Mouse (Mus musculus) midbrain, embryonic 10.5 days (tissue): ENCODE measurements around the gene Ccdc92b. TPM values are rescaled to one million over a fixed set of nuclear protein-coding genes. Genes with fewer than 3 reads are reported as not detected.
A peak's percentile ranks its signal among the peaks of the same experiment; 100 is the strongest.

Experiments
- DNase-seq: peaks from one replicate; pipeline ENCODE4 v3.0.0-alpha.2; 2017; ENCODE audit warnings: low spot score
- H3K27ac ChIP-seq: fragments of 300-500 bp; sonication (generic); replicated peaks from 2 replicates; pipeline ENCODE4 v1.5.1; 2016; ENCODE audit warnings: mild to moderate bottlenecking
- H3K27me3 ChIP-seq: fragments of 300-500 bp; sonication (generic); 2 replicates; pipeline ENCODE4 v1.6.1; 2016; ENCODE audit warnings: low read depth, mild to moderate bottlenecking; ENCODE audit not compliant: poor library complexity, severe bottlenecking
- H3K36me3 ChIP-seq: fragments of 300-500 bp; sonication (generic); 2 replicates; pipeline ENCODE4 v1.6.1; 2016; ENCODE audit warnings: mild to moderate bottlenecking, moderate library complexity
- H3K4me1 ChIP-seq: fragments of 300-500 bp; sonication (generic); 2 replicates; pipeline ENCODE4 v1.6.1; 2016
- H3K4me3 ChIP-seq: fragments of 300-500 bp; sonication (generic); 2 replicates; pipeline ENCODE4 v1.5.1; 2016; ENCODE audit warnings: mild to moderate bottlenecking, moderate library complexity
- H3K9me3 ChIP-seq: fragments of 300-500 bp; sonication (generic); replicated peaks from 2 replicates; pipeline ENCODE4 v1.6.1; 2016; ENCODE audit warnings: mild to moderate bottlenecking
- WGBS: fragments of 180-500 bp; shearing (Covaris S2); methylation state at CpG from one replicate; pipeline ENCODE4 v1.1.7; 2016; 5-methylcytosine and 5-hydroxymethylcytosine counted together
- polyA plus RNA-seq: library from polyadenylated mRNA; unstranded; fragments of >200 nt; fragmentation: Nextera tagmentation; extraction: Ambion mirVana; gene quantifications from 2 replicates; pipeline ENCODE4 v1.2.1, GENCODE M21; 2016

Gene Ccdc92b
- polyA plus RNA-seq, 1 experiment from 2014 or later: 0.67 TPM

DNA sequence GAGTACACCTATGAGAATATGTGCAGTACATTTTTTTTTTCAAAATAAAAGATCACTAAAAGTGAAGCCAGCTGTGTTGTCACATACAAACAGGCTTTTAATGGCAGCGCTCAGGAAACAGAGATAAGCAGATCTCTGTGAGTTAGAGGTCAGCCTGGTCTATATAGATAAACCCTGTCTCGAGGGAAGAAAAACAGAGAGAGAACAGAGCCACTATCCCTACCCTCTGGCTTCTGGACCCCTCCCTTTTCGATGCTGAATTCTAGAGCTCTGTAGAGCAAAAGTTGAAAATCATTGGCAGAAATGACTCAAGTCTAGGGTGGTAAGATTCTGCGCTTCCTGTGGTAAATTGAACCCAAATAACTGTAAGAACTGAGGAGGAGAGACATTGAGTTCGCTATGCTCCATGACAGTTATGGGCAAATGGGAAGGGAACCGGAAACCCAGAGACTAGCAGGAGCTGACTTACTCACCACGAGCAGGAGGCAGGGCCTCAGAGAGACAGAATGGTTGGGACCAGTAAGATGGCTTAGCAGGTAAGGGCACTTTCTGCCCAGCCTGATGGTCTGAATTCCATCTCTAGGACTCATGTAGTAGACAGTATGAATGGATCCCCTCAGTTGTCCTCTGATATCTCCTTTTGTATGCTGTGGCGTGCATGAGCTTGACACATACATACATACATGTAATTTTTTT is 2.7 kb downstream of the Ccdc92b start:
- Histone ChIP-seq H3K36me3 (no peaks in the 10 kb centered on the region), H3K9me3 (no peaks in the 10 kb centered on the region), H3K27me3 (peaks cover 45% of the 10 kb centered on the region), H3K4me3 (no peak overlapping the region), H3K27ac (no peak overlapping the region), H3K4me1 (peaks cover 14% of the 10 kb centered on the region)
- DNase-seq: no peak
- 78% methylated on average over 8 of the region's 8 CpGs for WGBS

DNA sequence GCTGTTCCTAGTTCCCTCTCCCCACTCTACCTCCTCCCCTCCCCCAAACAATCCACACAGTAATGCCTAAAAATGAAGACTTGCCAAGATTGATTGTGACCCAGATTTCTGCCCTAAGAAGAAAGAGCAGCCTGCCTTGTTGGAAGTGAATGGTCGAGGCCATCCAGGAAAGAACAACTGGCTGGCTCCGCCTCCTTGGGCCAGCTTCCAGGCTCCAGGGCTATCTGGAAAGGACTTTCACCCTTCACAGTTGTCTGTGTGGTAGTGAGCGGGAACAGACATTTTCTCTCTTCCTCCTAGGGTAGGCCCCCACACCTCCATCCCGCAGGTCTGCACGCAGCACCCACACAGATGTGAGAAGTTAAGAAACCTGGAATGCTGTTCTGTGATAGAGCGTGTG is 4.3 kb downstream of the Ccdc92b start:
- WGBS: 82% methylated on average over 6 of the region's 6 CpGs

DNA sequence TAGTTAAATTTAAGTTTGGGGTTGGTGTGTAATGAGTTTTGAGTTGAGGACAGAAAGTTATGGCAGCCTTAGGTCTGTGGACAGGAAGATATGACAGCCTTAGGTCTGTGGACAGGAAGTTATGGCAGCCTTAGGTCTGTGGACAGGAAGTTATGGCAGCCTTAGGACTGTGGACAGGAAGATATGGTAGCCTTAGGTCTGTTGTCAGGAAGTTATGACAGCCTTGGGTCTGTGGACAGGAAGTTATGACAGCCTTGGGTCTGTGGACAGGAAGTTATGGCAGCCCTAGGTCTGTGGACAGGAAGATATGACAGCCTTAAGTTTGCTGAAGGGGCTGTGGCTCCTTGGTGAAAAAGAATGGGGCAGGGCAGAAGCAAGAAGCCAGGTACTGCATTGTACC is 5.9 kb downstream of the Ccdc92b start:
- Histone ChIP-seq H3K9me3 (no peaks in the 10 kb centered on the region), H3K27ac (no peak overlapping the region), H3K27me3 (peaks cover 13% of the 10 kb centered on the region), H3K4me3 (no peak overlapping the region), H3K36me3 (no peaks in the 10 kb centered on the region), H3K4me1 (no peaks in the 10 kb centered on the region)
- no peak for DNase-seq

More for the DNA sequence above, 4.3 kb downstream of the Ccdc92b start:
- Histone ChIP-seq H3K4me1 (peaks cover 14% of the 10 kb centered on the region), H3K9me3 (no peaks in the 10 kb centered on the region), H3K27me3 (peaks cover 29% of the 10 kb centered on the region), H3K4me3 (no peak overlapping the region), H3K27ac (no peak overlapping the region), H3K36me3 (no peaks in the 10 kb centered on the region)
- no peak for DNase-seq

DNA sequence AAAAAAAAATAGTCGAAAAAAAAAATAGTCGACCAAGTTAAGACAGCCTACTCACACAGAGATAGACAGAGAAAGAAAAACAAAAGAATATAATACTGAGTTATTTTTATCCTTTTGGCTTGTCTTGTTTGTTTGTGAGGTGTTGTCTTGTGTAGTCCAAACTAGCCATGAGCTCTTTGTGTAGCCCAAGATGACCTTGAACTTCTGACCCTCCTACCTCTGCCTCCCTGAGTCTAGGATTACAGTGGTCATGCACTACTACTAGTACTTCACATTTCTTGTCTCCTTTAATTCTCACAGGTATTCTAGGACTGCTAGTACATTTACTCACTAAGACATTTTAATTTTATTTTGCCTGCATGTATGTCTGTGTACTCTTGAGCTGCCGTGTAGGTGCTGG is 8.1 kb downstream of the Ccdc92b start:
- Histone ChIP-seq H3K9me3 (no peaks in the 10 kb centered on the region), H3K27me3 (no peaks in the 10 kb centered on the region), H3K4me1 (no peaks in the 10 kb centered on the region), H3K36me3 (no peaks in the 10 kb centered on the region), H3K27ac (no peak overlapping the region), H3K4me3 (no peak overlapping the region)
- WGBS: 83% methylated on average over 3 of the region's 3 CpGs
- no peak for DNase-seq

DNA sequence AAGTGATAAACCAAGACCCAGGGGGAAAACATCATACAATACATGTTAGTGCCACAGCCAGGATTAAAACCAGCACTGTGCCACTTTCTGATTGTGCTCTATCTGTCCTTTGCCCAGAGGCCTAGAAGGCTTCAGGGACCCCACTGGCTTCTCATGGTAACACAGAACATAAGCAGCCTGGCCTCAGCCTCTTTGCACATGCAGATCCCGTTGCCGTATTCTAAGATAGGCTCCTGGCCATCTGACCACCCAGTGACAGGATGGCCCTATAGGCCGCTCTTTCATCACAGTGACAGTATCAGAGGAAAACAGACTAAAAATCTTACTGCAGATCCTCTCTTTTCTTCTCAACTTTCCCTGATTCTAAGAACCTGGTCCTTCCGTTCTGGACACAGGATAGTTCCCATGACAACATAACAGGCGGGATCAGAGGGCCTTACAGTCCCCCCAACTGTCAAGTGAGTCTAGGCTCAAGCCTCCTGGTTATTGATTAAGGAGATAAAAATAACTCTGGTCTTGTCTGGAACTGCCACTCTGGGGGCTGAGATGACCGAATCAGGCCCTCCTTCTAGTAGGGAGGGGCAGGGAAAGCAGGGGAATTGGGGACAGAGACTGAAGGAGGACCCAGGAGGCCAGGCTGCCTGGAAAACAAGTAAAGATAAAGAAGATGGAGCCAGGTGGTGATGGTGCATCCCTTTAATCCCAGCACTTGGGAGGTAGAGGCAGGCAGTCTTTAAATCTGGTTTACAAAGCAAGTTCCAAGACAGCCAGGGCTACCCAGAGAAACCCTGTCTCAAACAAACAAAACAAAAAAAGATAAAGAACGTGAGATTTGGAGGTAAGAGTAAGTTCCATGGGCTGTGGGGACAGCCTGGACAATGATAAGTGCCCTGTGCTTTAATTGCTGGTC is 12.7 kb downstream of the Ccdc92b start:
- Histone ChIP-seq H3K4me1 (peaks cover under 1% of the 10 kb centered on the region), H3K9me3 (no peaks in the 10 kb centered on the region), H3K27me3 (peaks cover 16% of the 10 kb centered on the region), H3K27ac (no peak overlapping the region), H3K36me3 (no peaks in the 10 kb centered on the region), H3K4me3 (no peak overlapping the region)
- no peak for DNase-seq
- 79% methylated on average over 7 of the region's 7 CpGs for WGBS

DNA sequence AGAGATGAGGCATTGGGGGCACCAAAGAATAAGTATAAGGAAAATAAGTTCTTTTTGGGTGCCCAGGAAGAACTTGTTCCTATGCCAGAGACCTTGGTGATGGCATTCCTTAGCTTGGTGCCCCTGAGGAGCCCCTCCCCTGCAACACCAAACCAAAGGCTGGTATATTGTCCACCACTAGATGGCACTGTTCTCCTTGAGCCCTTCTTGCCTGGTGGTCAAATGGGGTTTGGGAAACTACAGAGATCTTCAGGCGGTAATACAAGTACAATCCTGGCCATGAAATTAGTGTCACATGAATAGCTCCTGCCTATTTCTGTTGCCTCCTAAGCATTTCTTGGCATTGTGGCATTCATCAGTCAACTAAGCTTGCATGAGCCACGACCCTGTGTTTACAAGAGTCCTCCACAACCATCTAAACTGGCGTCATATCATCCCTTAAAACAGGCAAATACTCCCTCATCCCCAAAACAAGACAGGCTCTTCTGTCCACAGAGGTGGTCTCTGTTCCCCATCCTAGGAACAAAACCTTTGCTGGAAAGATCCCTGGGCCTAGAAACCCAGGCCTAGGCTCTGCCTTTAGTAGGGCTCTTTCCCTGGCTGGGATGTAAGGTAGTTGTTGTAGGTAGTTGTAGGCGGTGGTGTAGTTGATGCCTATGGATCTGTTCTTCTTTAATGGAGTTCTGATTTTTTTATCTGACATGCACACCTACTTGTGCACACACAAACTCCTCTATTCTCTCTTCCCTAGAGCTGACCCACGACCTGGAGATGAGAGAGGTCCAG is 15.3 kb downstream of the Ccdc92b start:
- Histone ChIP-seq H3K4me3 (no peak overlapping the region), H3K9me3 (no peaks in the 10 kb centered on the region), H3K4me1 (peaks cover 20% of the 10 kb centered on the region), H3K36me3 (no peaks in the 10 kb centered on the region), H3K27ac (no peak overlapping the region), H3K27me3 (peaks cover 32% of the 10 kb centered on the region)
- peak; percentile 69 for DNase-seq
- WGBS: 67% methylated on average over 5 of the region's 5 CpGs

DNA sequence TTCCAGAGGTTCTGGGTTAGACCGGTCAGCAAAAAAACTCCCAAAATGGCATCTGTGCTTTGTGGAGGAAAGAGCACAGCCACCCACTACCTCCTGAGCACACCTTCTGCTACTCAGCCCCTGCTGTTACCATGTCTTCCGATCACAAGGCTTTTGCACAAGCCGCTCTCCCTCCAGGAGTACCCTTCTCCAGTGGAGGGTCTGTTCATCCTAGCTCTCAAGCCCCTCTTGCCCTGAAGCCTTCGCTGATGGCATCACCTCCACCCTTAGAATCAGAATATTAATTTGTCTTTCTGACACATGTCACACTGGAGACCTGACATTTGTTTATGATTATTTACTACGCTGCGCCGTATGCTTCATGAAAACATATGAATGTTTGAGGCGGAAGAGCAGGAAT is 18.1 kb downstream of the Ccdc92b start:
- Histone ChIP-seq H3K9me3 (no peaks in the 10 kb centered on the region), H3K4me1 (peaks cover 20% of the 10 kb centered on the region), H3K4me3 (peak overlapping the region; percentile 83), H3K27ac (peak overlapping the region; percentile 90), H3K36me3 (no peaks in the 10 kb centered on the region), H3K27me3 (peaks cover 46% of the 10 kb centered on the region)
- 25% methylated on average over 8 of the region's 8 CpGs for WGBS
- DNase-seq: no peak

DNA sequence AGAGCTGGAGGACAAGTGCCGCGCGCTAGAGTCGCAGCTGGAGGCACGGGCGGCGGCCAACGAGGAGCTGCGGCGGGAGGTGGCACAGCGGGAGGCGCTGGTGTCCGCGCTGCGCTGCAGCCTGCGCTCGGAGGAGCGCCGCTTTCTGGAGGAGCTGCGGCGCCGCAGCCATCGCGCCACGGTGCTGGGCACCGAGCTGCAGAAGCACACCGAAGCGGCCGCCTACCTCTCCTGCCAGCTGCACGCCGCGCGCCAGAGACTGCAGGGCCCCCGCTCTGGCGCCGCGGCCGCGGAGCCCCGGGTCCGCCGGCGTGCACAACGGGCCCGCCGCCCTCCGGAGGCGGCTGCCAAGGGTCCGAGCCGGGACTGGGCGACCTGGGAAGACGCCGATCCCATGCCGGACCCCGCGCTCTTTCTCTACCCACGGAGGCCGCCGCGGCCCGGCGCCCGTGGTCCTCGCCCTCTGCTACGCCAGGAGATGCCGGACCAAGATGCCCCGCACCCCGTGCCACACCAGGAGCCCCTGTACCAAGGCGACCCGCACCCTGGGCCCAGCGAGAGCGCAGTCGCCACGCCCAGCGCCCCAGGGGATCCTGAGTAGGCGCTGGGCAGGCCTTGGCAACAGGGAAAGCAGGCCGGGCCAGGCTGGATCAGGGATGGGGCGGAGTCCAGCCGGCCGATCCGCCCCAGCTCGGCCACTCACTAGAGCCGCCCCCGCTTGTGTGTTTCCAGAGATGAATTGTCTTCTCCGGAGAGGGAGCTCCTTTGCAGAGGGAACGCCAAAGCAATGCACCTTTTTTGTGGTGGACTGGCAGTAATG is 18.8 kb downstream of the Ccdc92b start:
- H3K4me1 ChIP-seq: peaks cover 20% of the 10 kb centered on the region
- under 1% methylated on average over 86 of the region's 86 CpGs for WGBS
- peak overlapping the region; percentile 90 for H3K27ac ChIP-seq
- H3K9me3 ChIP-seq: no peaks in the 10 kb centered on the region
- peak overlapping the region; percentile 83 for H3K4me3 ChIP-seq
- no peaks in the 10 kb centered on the region for H3K36me3 ChIP-seq
- peak; percentile 78 for DNase-seq
- peaks cover 46% of the 10 kb centered on the region for H3K27me3 ChIP-seq

DNA sequence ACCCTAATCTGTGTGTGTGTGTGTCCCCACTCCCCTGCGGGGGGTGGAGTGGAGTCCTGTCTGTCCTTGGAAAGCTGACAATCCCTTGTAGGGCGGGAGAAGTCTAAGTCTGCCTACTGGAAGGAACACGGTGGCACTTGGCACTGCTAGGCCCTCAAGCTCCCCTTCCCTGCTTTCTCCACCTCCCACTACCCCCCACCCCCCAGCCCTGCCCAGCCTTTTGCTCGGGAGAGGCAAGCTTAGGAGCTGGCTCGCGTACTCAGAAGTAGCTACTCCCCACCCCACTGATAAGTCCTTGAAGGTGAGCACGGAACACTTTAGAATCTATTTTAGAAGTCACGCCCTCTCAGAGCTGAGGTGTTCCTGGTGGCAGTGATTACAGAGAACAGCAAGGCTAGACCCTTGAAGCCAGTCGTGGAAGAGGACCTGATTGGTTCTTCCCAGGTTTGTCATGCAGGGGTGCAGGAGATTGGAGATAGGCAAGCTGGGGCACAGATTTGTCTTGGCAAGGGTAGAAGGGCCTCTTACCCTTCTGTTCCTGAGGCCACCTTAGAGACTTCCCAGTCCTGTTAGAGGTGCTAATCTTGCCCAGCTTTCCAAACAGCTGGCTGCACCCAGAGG is 19.5 kb downstream of the Ccdc92b start:
- peaks cover 20% of the 10 kb centered on the region for H3K4me1 ChIP-seq
- no peak for DNase-seq
- peaks cover 47% of the 10 kb centered on the region for H3K27me3 ChIP-seq
- peak overlapping the region; percentile 90 for H3K27ac ChIP-seq
- H3K9me3 ChIP-seq: no peaks in the 10 kb centered on the region
- 9% methylated on average over 9 of the region's 9 CpGs for WGBS
- no peaks in the 10 kb centered on the region for H3K36me3 ChIP-seq
- H3K4me3 ChIP-seq: peak overlapping the region; percentile 83

DNA sequence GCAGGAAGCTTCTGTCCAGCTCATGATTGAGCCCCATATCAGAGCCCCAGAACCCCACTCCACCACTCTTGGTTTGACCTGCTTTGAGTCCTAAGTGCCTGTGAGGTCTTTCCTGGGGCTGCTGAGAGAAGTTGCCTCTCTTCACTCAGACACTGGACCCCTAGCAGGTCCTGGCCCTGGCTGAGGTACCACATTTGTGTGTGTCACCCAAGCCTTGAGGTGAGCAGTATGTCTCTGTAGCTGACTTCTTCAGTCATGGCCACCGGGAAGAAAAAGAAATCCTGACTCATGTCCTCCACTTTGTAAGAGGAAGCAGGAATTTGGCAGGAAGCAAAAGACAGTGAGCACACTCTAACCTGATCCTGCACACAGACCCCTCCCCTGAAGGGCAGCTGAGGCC is 20.2 kb downstream of the Ccdc92b start:
- H3K27me3 ChIP-seq: peaks cover 55% of the 10 kb centered on the region
- no peak overlapping the region for H3K4me3 ChIP-seq
- H3K27ac ChIP-seq: no peak overlapping the region
- H3K36me3 ChIP-seq: no peaks in the 10 kb centered on the region
- 75% methylated on average over 1 of the region's 1 CpGs for WGBS
- H3K4me1 ChIP-seq: peaks cover 20% of the 10 kb centered on the region
- H3K9me3 ChIP-seq: no peaks in the 10 kb centered on the region
- no peak for DNase-seq

DNA sequence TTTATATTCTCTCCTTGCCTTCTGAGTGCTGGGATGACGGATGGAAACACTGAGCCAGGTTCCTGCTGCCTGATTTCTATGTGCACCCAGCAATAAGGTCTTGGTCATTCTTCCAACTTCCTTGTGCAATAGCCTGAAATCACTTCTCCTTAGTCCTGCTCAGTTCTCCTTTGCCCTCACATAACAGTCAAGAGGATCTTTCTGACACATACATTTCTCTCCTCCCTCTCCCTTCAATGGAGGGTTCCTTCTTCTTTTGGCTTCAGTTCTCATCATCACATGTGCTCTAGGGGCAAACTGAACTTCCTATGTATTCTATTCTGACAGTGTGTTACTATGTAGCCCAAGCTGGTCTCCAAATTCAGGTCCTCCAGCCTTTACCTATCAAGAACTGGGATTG is 28.6 kb downstream of the Ccdc92b start:
- no peaks in the 10 kb centered on the region for H3K9me3 ChIP-seq
- no peaks in the 10 kb centered on the region for H3K36me3 ChIP-seq
- peaks cover 9% of the 10 kb centered on the region; the same call in 1 of the 2 replicates for H3K27me3 ChIP-seq
- no peak overlapping the region for H3K4me3 ChIP-seq
- H3K4me1 ChIP-seq: peaks cover 42% of the 10 kb centered on the region
- DNase-seq: no peak
- H3K27ac ChIP-seq: 0 out of 2 replicates have a peak overlapping the region, but pooled peaks have one; percentile 89
- 81% methylated on average over 1 of the region's 1 CpGs for WGBS
